Mouse (Mus musculus) kidney, postnatal 0 days (tissue): ENCODE results near the gene Dazap1. TPM values are rescaled to one million over a fixed set of nuclear protein-coding genes. Genes with fewer than 3 reads are reported as not detected.
"Not testable (repeated sequence)": the region's sequence is repeated elsewhere in the genome, so short reads cannot be mapped to it uniquely, and the experiment has no call there.

ENCODE experiments used
- ATAC-seq: fragments of 200-750 bp; cut with Nextera tagmentation; replicated peaks from 2 replicates; pipeline ENCODE4 v1.8.0; 2017; ENCODE audit warnings: low read depth, moderate number of reproducible peaks, moderate TSS enrichment, moderate library complexity; ENCODE audit not compliant: low FRiP score
- DNase-seq: peaks from one replicate; pipeline ENCODE4 v3.0.0-alpha.2; 2016; ENCODE audit warnings: low spot score
- H3K27ac ChIP-seq: fragments of 300-500 bp; sonication (generic); 2 replicates; pipeline ENCODE4 v1.5.1; 2014; ENCODE audit warnings: mild to moderate bottlenecking
- H3K27me3 ChIP-seq: fragments of 300-500 bp; sonication (generic); 2 replicates; pipeline ENCODE4 v1.6.1; 2014; ENCODE audit warnings: low read length, mixed read lengths; ENCODE audit not compliant: insufficient read depth
- H3K36me3 ChIP-seq: fragments of 300-500 bp; sonication (generic); 2 replicates; pipeline ENCODE4 v1.6.1; 2014; ENCODE audit warnings: low read length, mixed read lengths; ENCODE audit not compliant: insufficient read depth
- H3K4me1 ChIP-seq: fragments of 300-500 bp; sonication (generic); replicated peaks from 2 replicates; pipeline ENCODE4 v1.6.1; 2014; ENCODE audit warnings: antibody characterized with exemption, low read length, mixed read lengths; ENCODE audit not compliant: insufficient read depth
- H3K4me2 ChIP-seq: fragments of 300-500 bp; sonication (generic); 2 replicates; pipeline ENCODE4 v1.6.1; 2014; ENCODE audit warnings: mild to moderate bottlenecking, low read length, moderate library complexity, mixed read lengths
- H3K4me3 ChIP-seq: fragments of 300-500 bp; sonication (generic); replicated peaks from 2 replicates; pipeline ENCODE4 v1.5.1; 2014; ENCODE audit warnings: low read depth, low read length
- H3K9ac ChIP-seq: fragments of 300-500 bp; sonication (generic); 2 replicates; pipeline ENCODE4 v1.6.1; 2014; ENCODE audit warnings: low read depth, low read length
- H3K9me3 ChIP-seq: fragments of 300-500 bp; sonication (generic); replicated peaks from 2 replicates; pipeline ENCODE4 v1.6.1; 2016; ENCODE audit warnings: low read length, inconsistent platforms, mixed read lengths
- CTCF ChIP-seq: IDR thresholded peaks from 2 replicates; pipeline ENCODE4 v1.5.1; 2016; ENCODE audit warnings: antibody characterized with exemption, low read depth, mild to moderate bottlenecking, moderate library complexity
- WGBS: fragments of 180-500 bp; shearing (Covaris S2); extraction: QIAGEN DNeasy Blood & Tissue Kit; methylation state at CpG from one replicate; pipeline ENCODE4 v1.1.7; 2014; 5-methylcytosine and 5-hydroxymethylcytosine counted together
- polyA plus RNA-seq: library from polyadenylated mRNA; unstranded; fragments of >200 nt; fragmentation: Nextera tagmentation; extraction: Ambion mirVana; gene quantifications from 2 replicates; pipeline ENCODE4 v1.2.1, GENCODE M21; 2015

The Dazap1 gene
- 43.7 and 44.6 TPM in 2 replicates for polyA plus RNA-seq

- no peaks in the 10 kb centered on the region for H3K27me3 ChIP-seq
- H3K4me1 ChIP-seq: peaks cover 17% of the 10 kb centered on the region
- no peaks in the 10 kb centered on the region for H3K9me3 ChIP-seq
- DNase-seq: peak; percentile 98
- WGBS: under 1% methylated on average over 47 of the region's 49 CpGs
- H3K4me3 ChIP-seq: peak within 1 kb of the TSS; percentile 43
- TF ChIP-seq CTCF: no peak
- H3K4me2 ChIP-seq: peak within 1 kb of the TSS; percentile 81
- H3K9ac ChIP-seq: peak within 1 kb of the TSS; percentile 64
- H3K27ac ChIP-seq: peak within 1 kb of the TSS; percentile 97
- ATAC-seq: peak; percentile 89
- H3K36me3 ChIP-seq: peaks cover 23% of the 10 kb centered on the region
These were observed at the start of gene Dazap1, which contains the start of gene Gamt for GRCm38 (mm10) chr10:80260642-80261584. Dazap1 (plus strand) TSS chr10:80261486. Gamt (minus strand) TSS chr10:80261012.

GRCm38 (mm10) chr10:80211547-80212103, 49.7 kb upstream of the Dazap1 start:
- 77% methylated on average over 7 of the region's 7 CpGs for WGBS
- not testable (repeated sequence) for H3K4me3 ChIP-seq, H3K36me3 ChIP-seq

GRCm38 (mm10) chr10:80215048-80215772, 46.1 kb upstream of the Dazap1 start:
- Histone ChIP-seq H3K4me1 (no peaks in the 10 kb centered on the region), H3K4me2 (no peak overlapping the region), H3K27me3 (no peaks in the 10 kb centered on the region), H3K36me3 (no peaks in the 10 kb centered on the region), H3K9me3 (no peaks in the 10 kb centered on the region), H3K27ac (no peak overlapping the region), H3K9ac (no peak overlapping the region), H3K4me3 (no peak overlapping the region)
- ATAC-seq (no peak), DNase-seq (no peak)
- whole genome bisulfite sequencing: 37% methylated on average over 16 of the region's 16 CpGs
- TF ChIP-seq CTCF: no peak

More at GRCm38 (mm10) chr10:80211547-80212103, 49.7 kb upstream of the Dazap1 start:
- H3K9ac ChIP-seq, H3K4me1 ChIP-seq, H3K27ac ChIP-seq, H3K27me3 ChIP-seq, H3K9me3 ChIP-seq, H3K4me2 ChIP-seq, DNase-seq, ATAC-seq: not testable (repeated sequence)

GRCm38 (mm10) chr10:80220676-80221075, 40.6 kb upstream of the Dazap1 start:
- Histone ChIP-seq H3K4me2 (no peak overlapping the region), H3K36me3 (no peaks in the 10 kb centered on the region), H3K9ac (no peak overlapping the region), H3K4me3 (no peak overlapping the region), H3K27ac (no peak overlapping the region), H3K4me1 (0 out of 2 replicates have a peak, but pooled peaks cover 2% of the 10 kb centered on the region), H3K27me3 (no peaks in the 10 kb centered on the region), H3K9me3 (no peaks in the 10 kb centered on the region)
- DNase-seq (no peak), ATAC-seq (no peak)
- TF ChIP-seq CTCF: no peak
- 31% methylated on average over 8 of the region's 9 CpGs for WGBS

- ATAC-seq, H3K4me3 ChIP-seq: not testable (repeated sequence)
- 90% methylated on average over 2 of the region's 2 CpGs for WGBS
These were observed 38.1 kb upstream of the Dazap1 start for GRCm38 (mm10) chr10:80223137-80223536.

GRCm38 (mm10) chr10:80226071-80226415, 35.2 kb upstream of the Dazap1 start:
- Histone ChIP-seq H3K9me3 (no peaks in the 10 kb centered on the region), H3K4me3 (no peak overlapping the region), H3K27me3 (no peaks in the 10 kb centered on the region), H3K9ac (peak overlapping the region; percentile 24; the same call in 1 of the 2 replicates), H3K4me2 (peak overlapping the region; percentile 93), H3K4me1 (peaks cover 24% of the 10 kb centered on the region), H3K36me3 (peaks cover 12% of the 10 kb centered on the region; the same call in 1 of the 2 replicates), H3K27ac (peak overlapping the region; percentile 84)
- TF ChIP-seq CTCF: no peak
- no peak for DNase-seq
- no peak; the same call in 1 of the 2 replicates for ATAC-seq
- WGBS: under 1% methylated on average over 14 of the region's 14 CpGs

More at GRCm38 (mm10) chr10:80223137-80223536, 38.1 kb upstream of the Dazap1 start:
- H3K27ac ChIP-seq, DNase-seq, H3K9me3 ChIP-seq, H3K27me3 ChIP-seq, H3K36me3 ChIP-seq, H3K9ac ChIP-seq, H3K4me2 ChIP-seq: not testable (repeated sequence)
- H3K4me1 ChIP-seq: peaks cover 17% of the 10 kb centered on the region
